Mouse (Mus musculus) embryonic facial prominence, embryonic 14.5 days (tissue): ENCODE measurements around the gene Cttnbp2. TPM values are rescaled to one million over a fixed set of nuclear protein-coding genes. Genes with fewer than 3 reads are reported as not detected.

Source experiments
- ATAC-seq: fragments of 200-750 bp; cut with Nextera tagmentation; 2 replicates; pipeline ENCODE4 v1.8.0; 2017; ENCODE audit warnings: low read depth, moderate number of reproducible peaks, moderate TSS enrichment
- DNase-seq: peaks from one replicate; pipeline ENCODE4 v3.0.0-alpha.2; 2015; ENCODE audit warnings: low spot score
- H3K27ac ChIP-seq: fragments of 300-500 bp; sonication (generic); replicated peaks from 2 replicates; pipeline ENCODE4 v1.5.1; 2014; ENCODE audit warnings: low read depth, mild to moderate bottlenecking, low read length, moderate library complexity
- H3K27me3 ChIP-seq: fragments of 300-500 bp; sonication (generic); replicated peaks from 2 replicates; pipeline ENCODE4 v1.6.1; 2014; ENCODE audit warnings: low read length; ENCODE audit not compliant: control insufficient read depth, insufficient read depth
- H3K36me3 ChIP-seq: fragments of 300-500 bp; sonication (generic); 2 replicates; pipeline ENCODE4 v1.6.1; 2014; ENCODE audit warnings: low read length, mixed read lengths; ENCODE audit not compliant: control insufficient read depth, insufficient read depth
- H3K4me1 ChIP-seq: fragments of 300-500 bp; sonication (generic); 2 replicates; pipeline ENCODE4 v1.6.1; 2014; ENCODE audit warnings: antibody characterized with exemption, low read length; ENCODE audit not compliant: control insufficient read depth, insufficient read depth
- H3K4me2 ChIP-seq: fragments of 300-500 bp; sonication (generic); 2 replicates; pipeline ENCODE4 v1.6.1; 2014; ENCODE audit warnings: low read depth, mild to moderate bottlenecking, low read length, moderate library complexity, mixed read lengths
- H3K4me3 ChIP-seq: fragments of 300-500 bp; sonication (generic); 2 replicates; pipeline ENCODE4 v1.5.1; 2014; ENCODE audit warnings: low read depth, mild to moderate bottlenecking, low read length
- H3K9ac ChIP-seq: fragments of 300-500 bp; sonication (generic); 2 replicates; pipeline ENCODE4 v1.6.1; 2014; ENCODE audit warnings: low read depth, mild to moderate bottlenecking, low read length, moderate library complexity, mixed read lengths
- H3K9me3 ChIP-seq: fragments of 300-500 bp; sonication (generic); 2 replicates; pipeline ENCODE4 v1.6.1; 2016; ENCODE audit warnings: low read length; ENCODE audit not compliant: control insufficient read depth
- WGBS: fragments of 180-500 bp; shearing (Covaris S2); extraction: QIAGEN DNeasy Blood & Tissue Kit; methylation state at CpG from one replicate; pipeline ENCODE4 v1.1.7; 2014; 5-methylcytosine and 5-hydroxymethylcytosine counted together
- polyA plus RNA-seq: library from polyadenylated mRNA; unstranded; fragments of >200 nt; fragmentation: Nextera tagmentation; extraction: Ambion mirVana; gene quantifications from 2 replicates; pipeline ENCODE4 v1.2.1, GENCODE M21; 2014

Gene Cttnbp2
- polyA plus RNA-seq, 1 experiment from 2014 or later: 14.4 TPM

DNA sequence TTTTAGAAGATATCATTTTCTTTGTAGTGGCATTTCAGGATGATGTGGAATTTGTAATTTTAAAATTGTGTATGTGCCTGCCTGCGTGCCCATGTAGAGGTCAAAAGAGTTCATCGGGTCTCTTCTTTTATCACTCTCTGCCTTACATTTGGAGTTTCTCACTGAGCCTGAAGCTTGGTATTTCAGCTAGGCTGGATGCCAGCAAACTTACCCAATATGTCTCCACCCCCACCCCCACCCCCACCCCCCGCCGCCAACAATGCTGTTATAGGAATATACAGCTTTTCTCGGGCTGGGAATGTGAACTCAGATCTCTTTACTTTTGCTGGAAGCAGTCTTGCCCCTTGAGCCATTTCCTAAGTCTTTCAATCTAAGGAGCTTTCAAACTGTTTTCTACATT is 152.4 kb downstream of the Cttnbp2 start:
- H3K27me3 ChIP-seq: no peaks in the 10 kb centered on the region
- no peak overlapping the region for H3K4me2 ChIP-seq
- H3K4me3 ChIP-seq: no peak overlapping the region
- no peaks in the 10 kb centered on the region for H3K4me1 ChIP-seq
- no peak overlapping the region for H3K9ac ChIP-seq
- no peak for ATAC-seq
- H3K36me3 ChIP-seq: no peaks in the 10 kb centered on the region
- no peak overlapping the region for H3K27ac ChIP-seq
- DNase-seq: no peak
- no peaks in the 10 kb centered on the region for H3K9me3 ChIP-seq
- WGBS: 63% methylated on average over 5 of the region's 5 CpGs

DNA sequence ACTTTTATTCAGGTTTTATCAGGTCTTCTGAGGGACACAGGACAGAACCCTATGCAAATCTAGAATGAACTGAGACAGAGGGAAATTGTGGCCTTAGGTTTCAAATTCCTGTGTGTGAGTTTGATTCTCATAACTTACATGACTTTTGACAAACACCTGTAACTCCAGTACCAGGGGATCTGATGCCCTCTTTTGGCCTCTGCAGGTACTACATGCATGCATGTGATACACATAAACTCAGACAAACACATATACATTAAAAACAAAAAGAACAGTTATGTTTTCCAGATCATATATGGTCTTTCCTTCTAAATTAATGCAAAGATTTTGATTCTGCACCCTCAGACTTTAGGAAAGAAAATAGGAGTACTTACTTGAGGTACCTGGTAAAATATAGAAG is 153.7 kb downstream of the Cttnbp2 start:
- Histone ChIP-seq H3K9me3 (no peaks in the 10 kb centered on the region), H3K4me3 (no peak overlapping the region), H3K9ac (no peak overlapping the region), H3K27me3 (no peaks in the 10 kb centered on the region), H3K27ac (no peak overlapping the region), H3K4me1 (no peaks in the 10 kb centered on the region), H3K36me3 (no peaks in the 10 kb centered on the region), H3K4me2 (no peak overlapping the region)
- DNase-seq (no peak), ATAC-seq (no peak)

DNA sequence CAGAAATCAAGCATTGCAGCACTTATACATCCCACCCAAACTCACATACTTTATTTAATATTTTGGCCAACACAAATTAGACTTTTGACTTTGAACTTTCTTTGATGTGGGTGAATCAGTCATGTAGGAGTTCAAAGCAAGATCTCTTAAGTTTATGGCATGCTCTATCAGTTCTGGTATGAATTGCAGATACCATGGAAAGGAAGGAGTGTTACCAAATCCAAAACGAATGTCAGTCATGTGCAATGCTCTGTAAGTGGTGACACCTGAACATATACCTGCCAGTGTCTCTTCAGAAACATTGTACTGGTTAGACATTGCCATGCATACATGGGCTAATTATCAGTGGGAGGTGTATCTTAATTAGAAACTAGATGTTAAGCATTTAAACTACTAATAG is 154.5 kb downstream of the Cttnbp2 start:
- Histone ChIP-seq H3K4me3 (no peak overlapping the region), H3K27me3 (no peaks in the 10 kb centered on the region), H3K4me1 (no peaks in the 10 kb centered on the region), H3K27ac (no peak overlapping the region), H3K9ac (no peak overlapping the region), H3K4me2 (no peak overlapping the region), H3K9me3 (no peaks in the 10 kb centered on the region), H3K36me3 (no peaks in the 10 kb centered on the region)
- ATAC-seq (no peak), DNase-seq (no peak)
- WGBS: 73% methylated on average over 1 of the region's 1 CpGs

DNA sequence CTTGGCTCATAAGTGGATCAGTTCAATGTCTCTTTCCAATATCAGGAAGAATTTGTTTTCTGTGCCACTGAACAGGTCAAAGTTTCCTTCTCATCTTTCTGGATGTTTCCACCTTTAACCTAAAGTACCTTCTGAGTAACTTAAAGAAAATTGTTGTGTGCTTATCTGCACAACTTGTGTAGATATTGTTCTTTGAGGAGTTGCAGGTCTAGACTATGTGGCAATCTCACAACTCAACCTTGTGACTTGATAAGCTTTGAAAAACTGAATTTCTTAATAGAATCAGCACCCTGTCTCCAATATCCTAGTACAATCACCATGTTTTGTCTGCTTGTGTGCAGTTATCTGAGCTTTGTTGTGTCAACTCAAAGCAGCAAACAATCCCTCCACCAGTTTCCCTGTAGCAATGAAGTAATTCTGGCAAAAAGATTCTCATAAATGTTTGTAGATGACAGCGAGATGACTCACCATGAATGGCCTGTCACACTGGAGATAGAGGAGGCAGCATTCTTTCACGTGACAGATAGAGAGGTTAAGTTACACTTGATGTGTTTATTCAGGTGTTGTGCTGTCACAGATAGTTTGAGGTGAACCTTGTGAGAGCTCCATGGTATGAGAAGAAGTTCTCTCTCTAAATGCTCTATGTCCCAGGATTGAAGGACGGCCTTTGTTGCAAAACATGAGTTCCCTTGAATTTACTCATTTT is 165.3 kb downstream of the Cttnbp2 start:
- Histone ChIP-seq H3K4me2 (no peak overlapping the region), H3K36me3 (no peaks in the 10 kb centered on the region), H3K4me1 (no peaks in the 10 kb centered on the region), H3K27me3 (no peaks in the 10 kb centered on the region), H3K9me3 (no peaks in the 10 kb centered on the region), H3K9ac (no peak overlapping the region), H3K27ac (no peak overlapping the region), H3K4me3 (no peak overlapping the region)
- ATAC-seq (peak; percentile 50; the same call in 1 of the 2 replicates), DNase-seq (no peak)
- 50% methylated on average over 3 of the region's 3 CpGs for WGBS

DNA sequence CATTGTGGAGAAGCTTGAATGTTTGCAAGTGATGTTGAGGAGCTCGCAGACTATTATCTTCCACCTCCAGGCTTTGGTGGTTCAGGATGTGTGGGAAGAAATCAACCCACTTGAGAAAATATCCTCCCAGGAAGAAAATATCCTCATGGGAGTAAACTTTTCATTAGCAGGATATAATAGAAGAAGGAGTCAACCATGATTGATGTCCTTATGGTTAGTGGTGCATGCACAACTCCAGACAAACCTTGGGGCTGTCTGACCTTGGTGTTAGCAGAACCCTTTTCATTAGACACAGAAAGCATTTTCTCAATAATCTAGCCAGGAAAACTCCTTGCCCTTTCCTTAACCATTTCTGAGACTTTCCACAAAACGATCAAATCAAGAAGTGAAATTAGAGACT is 170.4 kb downstream of the Cttnbp2 start:
- no peaks in the 10 kb centered on the region for H3K4me1 ChIP-seq
- no peaks in the 10 kb centered on the region for H3K27me3 ChIP-seq
- WGBS: 82% methylated on average over 2 of the region's 2 CpGs
- no peak overlapping the region for H3K27ac ChIP-seq
- no peak overlapping the region for H3K4me3 ChIP-seq
- no peaks in the 10 kb centered on the region for H3K9me3 ChIP-seq
- no peak for ATAC-seq
- H3K36me3 ChIP-seq: no peaks in the 10 kb centered on the region
- DNase-seq: no peak
- no peak overlapping the region for H3K4me2 ChIP-seq
- no peak overlapping the region for H3K9ac ChIP-seq

DNA sequence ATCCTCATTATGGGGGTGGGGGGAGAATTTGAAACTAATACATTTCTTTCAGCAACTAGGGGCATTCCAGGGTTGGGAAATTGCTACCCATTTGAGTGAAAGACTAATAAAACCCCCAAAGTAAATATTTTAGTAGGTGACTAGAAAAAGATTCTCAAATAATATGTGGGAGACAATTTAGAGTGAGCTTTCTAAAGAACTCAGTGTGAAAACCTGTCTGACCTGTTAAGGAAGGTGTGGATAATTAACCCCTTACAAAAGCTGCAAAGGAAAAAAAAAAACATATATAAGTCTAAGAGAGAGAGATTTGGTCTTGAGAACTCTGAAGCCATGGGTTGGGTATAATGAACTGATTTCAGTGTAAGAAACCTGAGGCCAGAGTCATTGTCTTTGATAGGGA is 176.3 kb downstream of the Cttnbp2 start:
- no peaks in the 10 kb centered on the region for H3K36me3 ChIP-seq
- no peak overlapping the region for H3K27ac ChIP-seq
- H3K4me3 ChIP-seq: no peak overlapping the region
- H3K4me2 ChIP-seq: no peak overlapping the region
- no peak overlapping the region for H3K9ac ChIP-seq
- no peaks in the 10 kb centered on the region for H3K27me3 ChIP-seq
- H3K9me3 ChIP-seq: no peaks in the 10 kb centered on the region
- H3K4me1 ChIP-seq: no peaks in the 10 kb centered on the region
- ATAC-seq: no peak
- DNase-seq: peak; percentile 39

DNA sequence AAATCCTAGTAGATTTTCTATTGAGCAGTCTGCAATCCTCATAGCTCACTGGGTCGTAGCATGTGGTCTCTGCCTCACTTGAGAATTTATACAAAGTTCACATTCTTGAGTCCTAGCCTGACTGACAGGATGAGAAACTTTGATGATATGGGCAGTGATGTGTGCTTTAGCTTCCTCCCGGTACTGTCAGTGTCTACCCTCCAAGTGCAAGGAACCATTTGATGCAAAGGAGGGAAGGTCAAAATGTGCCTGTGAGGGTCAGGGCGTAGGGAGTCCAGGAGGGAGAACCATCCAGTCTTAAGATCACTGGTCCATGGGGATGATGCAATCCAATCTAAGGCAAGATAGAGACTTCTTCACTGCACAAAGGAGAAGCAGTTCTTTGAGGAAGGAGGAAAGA is 179.2 kb downstream of the Cttnbp2 start:
- no peak for DNase-seq
- ATAC-seq: no peak
- no peaks in the 10 kb centered on the region for H3K4me1 ChIP-seq
- WGBS: 70% methylated on average over 3 of the region's 3 CpGs
- H3K9ac ChIP-seq: no peak overlapping the region
- H3K9me3 ChIP-seq: no peaks in the 10 kb centered on the region
- H3K27me3 ChIP-seq: no peaks in the 10 kb centered on the region
- H3K4me2 ChIP-seq: no peak overlapping the region
- H3K36me3 ChIP-seq: no peaks in the 10 kb centered on the region
- no peak overlapping the region for H3K4me3 ChIP-seq
- no peak overlapping the region for H3K27ac ChIP-seq

DNA sequence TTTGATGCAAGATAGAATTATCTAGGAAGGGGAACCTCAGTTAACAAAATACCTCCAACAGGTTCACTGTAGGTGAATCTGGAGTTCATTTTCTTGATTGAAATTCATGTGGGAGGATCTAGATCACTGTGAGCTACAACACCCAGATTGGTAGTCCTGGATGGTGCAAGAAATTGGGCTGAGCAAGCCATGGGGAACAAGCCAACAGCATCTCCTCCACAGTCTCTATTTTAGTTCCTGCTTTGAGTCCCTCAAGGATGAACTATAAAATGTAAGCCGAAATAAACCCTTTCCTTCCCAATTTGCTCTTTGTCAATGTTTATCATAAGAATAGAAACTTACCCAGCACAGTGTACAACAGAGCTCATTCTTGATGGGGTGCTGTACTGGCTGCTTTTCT is 191.7 kb downstream of the Cttnbp2 start:
- no peaks in the 10 kb centered on the region for H3K4me1 ChIP-seq
- ATAC-seq (no peak), DNase-seq (no peak)
- H3K27ac ChIP-seq: no peak overlapping the region
- H3K9ac ChIP-seq: no peak overlapping the region
- no peaks in the 10 kb centered on the region for H3K9me3 ChIP-seq
- no peaks in the 10 kb centered on the region for H3K27me3 ChIP-seq
- H3K4me2 ChIP-seq: no peak overlapping the region
- no peaks in the 10 kb centered on the region for H3K36me3 ChIP-seq
- H3K4me3 ChIP-seq: no peak overlapping the region
- 82% methylated on average over 1 of the region's 1 CpGs for WGBS
